Mouse (Mus musculus) intestine, postnatal 0 days (tissue): Measurements from ENCODE around the gene Gfpt2. TPM values are rescaled to one million over a fixed set of nuclear protein-coding genes. Genes with fewer than 3 reads are reported as not detected.
"Not testable (repeated sequence)": the region's sequence is repeated elsewhere in the genome, so short reads cannot be mapped to it uniquely, and the experiment has no call there.

ENCODE experiments used
- ATAC-seq: fragments of 200-750 bp; cut with Nextera tagmentation; 2 replicates; pipeline ENCODE4 v1.8.0; 2017; ENCODE audit warnings: mild to moderate bottlenecking, moderate TSS enrichment, moderate library complexity
- H3K27ac ChIP-seq: fragments of 300-500 bp; sonication (generic); 2 replicates; pipeline ENCODE4 v1.5.1; 2014; ENCODE audit warnings: mild to moderate bottlenecking, low read depth, low read length, moderate library complexity
- H3K27me3 ChIP-seq: fragments of 300-500 bp; sonication (generic); replicated peaks from 2 replicates; pipeline ENCODE4 v1.6.1; 2014; ENCODE audit warnings: low read length, mixed read lengths; ENCODE audit not compliant: control insufficient read depth, insufficient read depth
- H3K36me3 ChIP-seq: fragments of 300-500 bp; sonication (generic); 2 replicates; pipeline ENCODE4 v1.6.1; 2014; ENCODE audit warnings: mild to moderate bottlenecking, moderate library complexity; ENCODE audit not compliant: control insufficient read depth, insufficient read depth
- H3K4me1 ChIP-seq: fragments of 300-500 bp; sonication (generic); replicated peaks from 2 replicates; pipeline ENCODE4 v1.6.1; 2014; ENCODE audit warnings: antibody characterized with exemption, low read length, mixed read lengths; ENCODE audit not compliant: control insufficient read depth, insufficient read depth
- H3K4me2 ChIP-seq: fragments of 300-500 bp; sonication (generic); replicated peaks from 2 replicates; pipeline ENCODE4 v1.6.1; 2014; ENCODE audit warnings: low read depth, mild to moderate bottlenecking, moderate library complexity
- H3K4me3 ChIP-seq: fragments of 300-500 bp; sonication (generic); 2 replicates; pipeline ENCODE4 v1.5.1; 2014; ENCODE audit warnings: low read depth, low read length
- H3K9ac ChIP-seq: fragments of 300-500 bp; sonication (generic); 2 replicates; pipeline ENCODE4 v1.6.1; 2014; ENCODE audit warnings: mild to moderate bottlenecking, low read depth, low read length
- H3K9me3 ChIP-seq: fragments of 300-500 bp; sonication (generic); 2 replicates; pipeline ENCODE4 v1.6.1; 2016; ENCODE audit warnings: mixed run types; ENCODE audit not compliant: control insufficient read depth
- CTCF ChIP-seq: sonication (generic); IDR thresholded peaks from 2 replicates; pipeline ENCODE4 v1.5.1; 2016; ENCODE audit warnings: low read depth, mild to moderate bottlenecking, control low read depth, antibody characterized with exemption, moderate library complexity
- WGBS: fragments of 180-500 bp; shearing (Covaris S2); extraction: QIAGEN DNeasy Blood & Tissue Kit; methylation state at CpG from one replicate; pipeline ENCODE4 v1.1.7; 2014; 5-methylcytosine and 5-hydroxymethylcytosine counted together
- polyA plus RNA-seq: library from polyadenylated mRNA; unstranded; fragments of >200 nt; fragmentation: Nextera tagmentation; extraction: Ambion mirVana; gene quantifications from 2 replicates; pipeline ENCODE4 v1.2.1, GENCODE M21; 2015

Gfpt2 gene
- polyA plus RNA-seq, 1 experiment from 2014 or later: 1.7 TPM

- Histone ChIP-seq H3K4me2 (no peak overlapping the region), H3K27ac (no peak overlapping the region), H3K27me3 (no peaks in the 10 kb centered on the region), H3K4me3 (no peak overlapping the region), H3K36me3 (no peaks in the 10 kb centered on the region), H3K9me3 (no peaks in the 10 kb centered on the region), H3K4me1 (no peaks in the 10 kb centered on the region), H3K9ac (no peak overlapping the region)
- 53% methylated on average over 3 of the region's 3 CpGs for WGBS
- no peak for ATAC-seq
- TF ChIP-seq CTCF: no peak
Observed at GRCm38 (mm10) chr11:49806218-49806617, 12.2 kb downstream of the Gfpt2 start.

GRCm38 (mm10) chr11:49808946-49809345, 15.0 kb downstream of the Gfpt2 start:
- no peak for TF ChIP-seq CTCF
- Histone ChIP-seq H3K9me3 (no peaks in the 10 kb centered on the region), H3K27me3 (no peaks in the 10 kb centered on the region), H3K27ac (no peak overlapping the region), H3K9ac (no peak overlapping the region), H3K4me2 (no peak overlapping the region), H3K36me3 (no peaks in the 10 kb centered on the region), H3K4me3 (no peak overlapping the region), H3K4me1 (no peaks in the 10 kb centered on the region)
- ATAC-seq: no peak
- 91% methylated on average over 9 of the region's 9 CpGs for WGBS

GRCm38 (mm10) chr11:49810696-49811095, 16.7 kb downstream of the Gfpt2 start:
- H3K9me3 ChIP-seq, H3K27ac ChIP-seq, H3K4me3 ChIP-seq, H3K4me2 ChIP-seq, H3K4me1 ChIP-seq, ATAC-seq, H3K27me3 ChIP-seq, H3K9ac ChIP-seq, H3K36me3 ChIP-seq: not testable (repeated sequence)
- 81% methylated on average over 7 of the region's 7 CpGs for WGBS

- no peaks in the 10 kb centered on the region for H3K9me3 ChIP-seq
- no peak overlapping the region for H3K27ac ChIP-seq
- no peak overlapping the region for H3K4me3 ChIP-seq
- H3K4me1 ChIP-seq: no peaks in the 10 kb centered on the region
- ATAC-seq: no peak
- no peak for TF ChIP-seq CTCF
- no peak overlapping the region for H3K4me2 ChIP-seq
- no peak overlapping the region for H3K9ac ChIP-seq
- no peaks in the 10 kb centered on the region for H3K36me3 ChIP-seq
- 73% methylated on average over 8 of the region's 8 CpGs for WGBS
- no peaks in the 10 kb centered on the region for H3K27me3 ChIP-seq
Observed at GRCm38 (mm10) chr11:49811099-49811541, 17.1 kb downstream of the Gfpt2 start.

- Histone ChIP-seq H3K4me3 (no peak overlapping the region), H3K9ac (no peak overlapping the region), H3K9me3 (no peaks in the 10 kb centered on the region), H3K27me3 (no peaks in the 10 kb centered on the region), H3K4me2 (no peak overlapping the region), H3K27ac (no peak overlapping the region), H3K36me3 (no peaks in the 10 kb centered on the region), H3K4me1 (no peaks in the 10 kb centered on the region)
- TF ChIP-seq CTCF: no peak
- ATAC-seq: no peak
- WGBS: 80% methylated on average over 8 of the region's 8 CpGs
Observed at GRCm38 (mm10) chr11:49811879-49812278, 17.9 kb downstream of the Gfpt2 start.

- Histone ChIP-seq H3K9ac (no peak overlapping the region), H3K4me2 (no peak overlapping the region), H3K27ac (no peak overlapping the region), H3K9me3 (no peaks in the 10 kb centered on the region), H3K36me3 (no peaks in the 10 kb centered on the region), H3K4me3 (no peak overlapping the region), H3K27me3 (no peaks in the 10 kb centered on the region), H3K4me1 (no peaks in the 10 kb centered on the region)
- 87% methylated on average over 15 of the region's 15 CpGs for WGBS
- 0 out of 2 replicates have a peak, but pooled peaks have one; percentile 10 for TF ChIP-seq CTCF
- ATAC-seq: no peak
Observed at GRCm38 (mm10) chr11:49818869-49819566, 25.0 kb downstream of the Gfpt2 start.
